Mouse (Mus musculus) inflammation-experienced regulatory T-cells, adult 6 months (primary cell): ENCODE measurements around the gene Plxnc1. TPM values are rescaled to one million over a fixed set of nuclear protein-coding genes. Genes with fewer than 3 reads are reported as not detected.
A peak's percentile ranks its signal among the peaks of the same experiment; 100 is the strongest.

ENCODE experiments used
- ATAC-seq: one replicate; pipeline ENCODE4 v1.8.0; 2017
- polyA plus RNA-seq, 3 experiments: library from polyadenylated mRNA; unstranded; fragments of 100-300 nt; shearing (Covaris generic); gene quantifications; one replicate each; pipeline ENCODE4 v1.2.1; 2017

The Plxnc1 gene
- polyA plus RNA-seq, 3 experiments from 2014 or later: 21.8 to 22.9 (median 22.5) TPM

- ATAC-seq: peak; percentile 74
These were observed 80.3 kb downstream of the Plxnc1 start for GRCm38 (mm10) chr10:94864199-94864928.

DNA sequence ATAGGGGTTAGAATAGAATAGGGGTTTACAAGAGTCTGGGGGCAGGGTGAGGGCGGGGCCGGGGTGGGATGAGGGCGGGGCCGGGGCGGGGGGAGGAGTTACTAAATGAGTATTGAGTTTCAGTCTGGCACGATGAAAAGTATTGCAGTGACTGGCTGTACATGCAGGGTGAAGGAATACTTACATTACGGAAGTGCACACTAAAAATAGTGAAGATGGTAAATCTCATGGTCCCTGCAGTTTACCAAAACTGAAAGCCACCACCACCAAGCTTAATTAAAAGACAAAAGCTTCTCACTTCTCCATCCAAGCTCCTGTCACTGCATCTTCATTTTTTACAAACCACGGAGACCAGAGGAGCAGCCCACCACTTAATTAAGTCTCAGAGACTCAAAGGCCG lies 81.4 kb downstream of the Plxnc1 start:
- ATAC-seq: no peak

DNA sequence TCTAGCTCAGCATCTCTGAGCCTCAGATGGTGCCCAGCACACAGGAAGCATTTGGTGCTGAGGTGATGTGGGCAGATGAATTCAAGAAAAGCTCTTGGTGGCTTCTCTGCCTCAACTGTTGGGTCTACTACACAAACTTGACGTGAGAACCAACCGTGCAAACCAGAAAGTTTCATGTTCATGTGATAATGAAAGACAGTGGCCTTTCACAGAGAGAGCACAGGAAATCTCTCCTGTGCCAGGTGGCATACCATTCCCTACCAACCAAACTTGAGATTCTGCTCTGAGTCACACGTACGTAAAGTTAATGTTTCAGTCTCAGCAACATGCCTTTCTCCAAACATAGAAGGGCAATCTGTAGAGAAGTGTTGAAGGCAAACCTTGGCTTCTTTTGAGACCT lies 83.8 kb downstream of the Plxnc1 start:
- no peak for ATAC-seq

DNA sequence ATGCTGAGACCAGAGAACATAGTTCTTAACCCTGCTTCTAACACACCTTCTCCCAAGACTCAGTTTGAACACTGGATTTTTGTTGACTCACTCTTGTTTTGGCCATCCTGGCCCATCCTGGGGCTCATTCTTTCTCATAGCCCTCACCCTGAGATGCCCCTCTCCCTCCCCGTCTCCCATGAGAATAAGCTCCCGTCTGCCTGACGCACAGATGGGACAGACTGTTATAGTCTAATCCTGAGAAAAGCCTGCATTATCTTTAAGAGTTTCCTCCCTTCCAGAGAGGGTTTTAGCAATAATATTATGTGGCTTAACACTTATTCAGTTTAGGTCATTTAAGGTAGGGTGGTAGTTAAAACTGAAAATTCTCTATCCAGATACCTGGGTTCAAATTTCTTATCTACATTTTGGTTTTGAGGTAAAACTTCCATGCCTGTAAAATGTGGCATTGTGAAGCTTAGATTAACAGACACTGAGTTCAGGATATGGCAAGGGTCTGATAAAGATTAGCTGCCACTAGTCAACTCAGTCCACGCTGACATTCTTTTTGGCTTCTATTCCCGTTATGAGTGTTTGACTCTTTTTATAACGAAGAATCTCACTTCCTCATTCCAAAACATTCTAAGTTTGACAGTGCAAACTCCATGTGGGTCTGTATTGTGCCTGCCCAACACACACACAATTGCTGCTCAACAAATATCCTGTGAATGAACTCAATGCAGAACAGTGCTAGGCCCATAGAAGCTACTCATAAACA lies 86.2 kb downstream of the Plxnc1 start:
- no peak for ATAC-seq

DNA sequence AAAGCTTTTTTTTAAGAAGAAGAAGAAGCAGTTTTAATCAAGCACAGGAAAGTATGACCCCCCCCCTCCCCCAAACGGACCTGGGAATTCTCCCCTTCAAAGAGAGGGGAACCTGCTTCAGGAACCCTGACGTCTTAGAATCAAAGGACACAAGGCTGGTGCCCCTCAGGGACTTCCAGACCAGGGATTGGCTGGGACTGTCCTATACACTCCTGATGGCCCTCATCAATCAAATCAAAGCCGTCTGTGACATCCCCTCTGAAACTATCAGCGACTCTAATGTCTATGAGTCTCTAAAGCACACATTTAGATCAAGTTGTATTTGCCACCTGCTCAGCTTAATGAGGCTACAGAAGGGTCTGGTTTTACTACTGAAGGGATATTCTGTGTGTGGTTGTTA lies 94.1 kb downstream of the Plxnc1 start:
- no peak for ATAC-seq

DNA sequence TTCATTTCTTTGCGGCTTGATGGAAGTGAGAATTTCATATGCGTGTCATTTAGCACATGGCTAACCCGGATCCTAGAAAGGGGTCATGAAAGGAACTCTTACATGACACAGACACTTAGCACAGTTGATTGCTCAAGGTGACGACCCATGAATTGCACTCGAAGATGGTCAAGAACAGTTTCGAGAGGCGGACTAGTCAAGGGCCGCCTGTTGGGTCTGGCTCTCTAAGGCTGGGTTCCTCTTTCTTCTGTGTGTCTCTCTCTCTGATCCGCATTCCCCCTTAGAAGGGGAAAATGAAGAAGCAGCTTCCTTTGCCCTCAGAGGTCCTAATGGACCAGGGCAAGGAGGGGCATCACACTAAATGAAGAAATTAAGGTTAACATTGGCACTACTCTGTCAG lies 94.7 kb downstream of the Plxnc1 start:
- no peak for ATAC-seq

- ATAC-seq: no peak
These were observed 95.3 kb downstream of the Plxnc1 start for GRCm38 (mm10) chr10:94849360-94849759.

DNA sequence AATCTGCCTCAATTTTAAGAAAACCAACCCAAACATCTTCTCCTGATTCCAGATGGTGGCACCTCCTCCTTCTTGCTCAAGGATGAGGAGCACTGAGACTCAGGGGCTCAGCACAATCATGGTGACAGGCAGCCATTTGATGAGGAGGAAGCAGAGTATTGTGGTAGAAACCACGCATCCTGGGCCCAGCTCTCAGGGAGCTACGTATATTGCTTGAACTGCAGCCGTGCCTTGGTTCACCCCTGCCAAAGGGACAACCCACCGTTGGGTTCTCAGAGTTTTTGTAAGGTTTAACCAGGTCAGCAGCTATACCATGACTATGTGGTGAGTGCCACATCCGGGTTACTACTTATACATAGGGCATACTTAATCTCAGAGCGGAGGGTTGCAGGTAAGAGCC lies 96.3 kb downstream of the Plxnc1 start:
- ATAC-seq: peak; percentile 72

- ATAC-seq: no peak
These were observed 98.0 kb downstream of the Plxnc1 start for GRCm38 (mm10) chr10:94846501-94847105.

DNA sequence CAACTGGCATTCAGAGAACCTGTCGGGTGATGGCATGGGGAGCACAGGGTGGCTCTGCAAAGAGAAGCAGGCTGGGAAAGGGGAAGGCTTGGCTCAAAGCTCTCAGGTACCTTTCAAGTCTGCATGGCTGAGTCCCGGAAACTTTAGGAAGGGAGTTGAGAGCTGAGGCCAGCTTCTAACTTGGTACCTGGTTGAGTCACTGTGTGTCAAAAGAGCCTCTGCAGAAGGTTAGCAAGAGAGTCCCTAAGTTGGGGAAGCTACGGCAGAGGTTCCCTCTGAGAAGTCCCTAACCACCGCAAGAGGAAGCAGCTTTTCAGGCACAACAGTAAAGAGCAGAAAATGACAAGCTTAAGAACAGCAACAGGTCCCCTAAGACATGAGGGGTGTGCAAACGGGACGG lies 99.9 kb downstream of the Plxnc1 start:
- peak; percentile 31 for ATAC-seq

DNA sequence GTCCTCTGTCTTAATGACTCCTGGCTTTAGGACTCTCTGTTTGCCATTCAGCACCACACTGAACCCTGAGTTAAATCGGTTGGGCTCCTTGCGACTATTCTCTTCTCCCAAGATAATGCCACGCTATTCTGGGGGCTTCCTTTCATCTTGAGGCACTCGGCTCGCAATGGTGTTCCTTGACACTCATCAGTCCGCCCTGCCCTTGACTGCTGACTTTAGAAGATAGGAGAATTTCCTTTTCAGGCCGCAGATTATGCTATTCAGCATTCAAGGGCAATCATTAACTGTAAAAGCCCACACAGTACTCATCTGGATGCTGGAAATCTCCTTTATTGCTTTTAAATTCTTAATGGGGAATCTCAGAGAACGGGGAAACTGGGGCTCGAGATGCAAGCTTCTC lies 108.8 kb downstream of the Plxnc1 start:
- ATAC-seq: no peak

- peak; percentile 60 for ATAC-seq
These were observed 115.2 kb downstream of the Plxnc1 start for GRCm38 (mm10) chr10:94829407-94829806.

- no peak for ATAC-seq
These were observed 115.9 kb downstream of the Plxnc1 start for GRCm38 (mm10) chr10:94828734-94829230.

DNA sequence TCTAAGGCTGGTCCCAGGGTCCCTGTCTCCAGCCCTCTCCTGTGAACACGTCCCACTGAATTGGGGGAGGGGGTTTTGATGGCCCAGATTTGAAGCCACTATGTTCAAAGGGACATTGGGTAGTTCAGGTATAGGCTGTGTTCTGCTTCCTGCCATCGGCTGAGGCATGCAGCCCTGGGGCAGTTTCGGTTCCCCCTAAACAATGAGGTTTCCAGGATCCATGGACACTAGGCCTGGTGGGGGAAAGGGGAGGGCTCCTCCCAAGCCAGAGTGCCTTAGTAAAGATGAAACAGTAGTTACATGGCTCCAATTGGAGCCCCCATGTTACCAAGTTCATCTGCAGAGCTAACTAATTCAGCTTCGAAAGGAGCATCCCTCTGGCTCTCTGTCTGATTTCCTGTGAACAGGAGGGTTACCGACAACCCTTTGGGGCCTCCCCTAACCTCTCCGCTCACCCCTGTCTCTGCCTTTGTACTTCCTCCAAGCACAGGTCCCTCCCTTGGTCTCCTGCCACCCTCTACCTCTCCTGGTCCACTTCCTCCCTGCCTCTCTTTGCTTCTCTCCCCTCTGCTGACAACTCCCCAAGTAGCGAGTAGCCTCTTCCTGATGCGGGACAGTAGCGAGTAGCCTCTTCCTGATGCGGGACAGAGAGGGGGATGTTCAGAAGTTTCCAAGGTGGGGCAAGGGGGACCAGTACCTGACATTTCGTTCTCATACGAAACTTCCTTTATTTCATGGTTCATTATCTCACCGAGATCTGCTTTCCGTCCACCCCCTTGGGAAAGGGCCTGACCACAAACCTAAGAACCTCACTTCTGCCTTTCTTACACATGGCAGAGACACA lies 116.5 kb downstream of the Plxnc1 start:
- ATAC-seq: peak; percentile 92

DNA sequence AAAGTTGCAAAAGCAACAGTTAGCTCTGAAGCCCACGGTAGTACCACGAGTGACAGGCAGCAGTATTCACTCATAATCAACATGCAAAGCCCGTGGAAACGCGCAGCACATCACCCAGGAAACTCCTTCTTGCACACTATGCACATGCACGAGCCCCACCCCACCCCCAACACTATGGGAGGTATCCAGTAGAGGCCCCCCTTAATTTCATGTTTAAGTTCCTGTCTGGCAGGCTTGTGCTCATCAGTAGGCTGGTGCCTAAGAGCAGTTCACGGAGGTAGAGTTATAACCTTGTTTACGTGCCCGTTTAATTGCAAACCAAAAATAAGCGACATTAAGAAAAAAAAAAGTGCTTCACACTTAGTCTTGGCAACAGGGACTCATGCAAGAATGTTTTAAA lies 117.3 kb downstream of the Plxnc1 start:
- no peak for ATAC-seq

- ATAC-seq: no peak
These were observed 118.2 kb downstream of the Plxnc1 start for GRCm38 (mm10) chr10:94826436-94826835.

DNA sequence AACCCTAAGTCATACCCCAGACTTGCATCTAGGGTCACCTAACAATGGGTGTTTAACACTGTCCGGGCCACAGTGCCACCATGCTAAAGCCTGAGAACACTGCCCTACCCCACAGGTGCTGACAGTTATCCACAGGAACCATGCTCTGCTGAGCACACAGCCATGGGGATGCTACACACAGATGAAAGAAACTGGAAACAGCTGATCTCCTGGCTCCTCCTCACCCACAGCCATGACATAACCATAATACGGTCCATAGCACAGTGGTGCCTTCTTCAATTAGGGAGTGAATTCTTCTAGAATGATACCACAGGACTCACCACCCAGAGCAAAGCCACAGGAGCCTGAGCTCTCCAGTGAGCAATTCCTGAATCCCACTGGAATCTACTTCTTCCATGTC lies 118.7 kb downstream of the Plxnc1 start:
- ATAC-seq: no peak

GRCm38 (mm10) chr10:94823971-94824760 lies 120.5 kb downstream of the Plxnc1 start:
- no peak for ATAC-seq

DNA sequence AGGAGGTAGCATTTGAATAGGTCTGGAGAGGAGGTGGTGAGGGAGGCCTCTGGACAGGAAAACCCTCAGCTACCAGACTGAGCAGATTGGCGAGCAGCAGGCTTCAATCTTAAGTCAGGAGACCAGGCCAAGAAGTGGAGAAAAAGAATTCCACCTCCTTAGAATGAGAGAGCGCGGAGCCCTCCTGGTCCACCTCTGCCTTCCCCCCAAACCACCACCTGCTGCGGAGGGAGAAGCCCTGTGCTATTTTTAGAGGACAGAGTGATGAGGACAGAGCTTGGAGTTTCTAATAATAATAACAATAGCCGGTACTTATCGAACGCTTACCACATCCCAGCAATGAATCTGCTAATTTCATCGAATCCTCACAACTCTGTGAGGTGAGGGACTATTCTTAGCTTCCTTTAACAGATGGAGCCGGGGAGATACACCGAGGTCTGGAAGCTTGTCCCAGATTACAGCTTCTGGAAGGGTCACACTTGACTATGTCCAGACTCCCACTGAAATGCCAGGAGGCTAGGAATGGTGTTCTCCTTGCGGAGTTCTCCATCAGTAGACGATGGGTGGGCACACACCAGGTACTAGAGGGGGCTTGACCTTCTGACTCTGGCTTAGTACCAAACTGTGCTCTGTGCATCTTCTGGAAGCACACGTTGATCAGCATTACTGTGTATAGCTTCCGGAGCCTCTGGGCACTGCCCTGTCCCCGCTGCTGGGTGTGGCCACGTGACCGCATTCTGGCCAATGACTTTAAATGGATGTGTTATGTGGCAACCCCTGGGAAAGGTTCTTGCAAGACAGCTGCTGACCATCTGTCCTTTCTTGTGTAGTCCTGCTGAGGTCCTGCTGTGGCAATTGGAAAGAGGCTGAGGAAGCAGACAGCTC lies 125.6 kb downstream of the Plxnc1 start:
- no peak for ATAC-seq

DNA sequence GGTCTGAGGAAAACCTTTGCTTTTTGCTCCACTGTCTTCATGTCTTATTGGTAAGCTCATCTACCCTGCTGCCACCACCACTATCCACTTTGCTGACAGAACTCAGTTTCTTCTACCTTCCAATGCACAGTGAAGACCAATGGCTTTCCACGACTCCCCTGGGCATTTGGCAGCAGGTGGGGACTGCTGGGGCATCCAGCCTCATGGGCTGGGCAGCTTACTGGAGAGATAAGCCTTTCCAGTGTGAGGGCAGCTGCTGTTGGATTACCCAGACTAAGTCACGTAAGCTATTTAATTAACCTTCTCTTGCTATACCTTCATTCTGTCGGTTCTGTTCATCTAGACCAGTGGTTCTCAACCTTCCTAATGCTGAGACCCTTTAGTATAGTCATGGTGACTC lies 126.5 kb downstream of the Plxnc1 start:
- no peak for ATAC-seq
